Mouse (Mus musculus) liver, postnatal 0 days (tissue): ENCODE measurements at regions not wholly inside any gene's neighbourhood (a gene's known extent, or its start where the extent isn't known, plus 50 kb on each side); places are given as distances from the start of the nearest gene placed in this dataset.

Experiments
- ATAC-seq: fragments of 200-750 bp; cut with Nextera tagmentation; 2 replicates; pipeline ENCODE4 v1.8.0; 2017; ENCODE audit warnings: mild to moderate bottlenecking, moderate library complexity
- DNase-seq: peaks from one replicate; pipeline ENCODE4 v3.0.0-alpha.2; 2016
- H3K27ac ChIP-seq: fragments of 300-500 bp; sonication (generic); 2 replicates; pipeline ENCODE4 v1.5.1; 2014; ENCODE audit warnings: antibody characterized with exemption, moderate library complexity, mild to moderate bottlenecking, low read depth
- H3K27me3 ChIP-seq: fragments of 300-500 bp; sonication (generic); 2 replicates; pipeline ENCODE4 v1.6.1; 2014; ENCODE audit warnings: low read length, control low read depth, mixed read lengths; ENCODE audit not compliant: insufficient read depth
- H3K36me3 ChIP-seq: fragments of 300-500 bp; sonication (generic); replicated peaks from 2 replicates; pipeline ENCODE4 v1.6.1; 2014; ENCODE audit warnings: mild to moderate bottlenecking, control low read depth, low read length, moderate library complexity, mixed read lengths; ENCODE audit not compliant: insufficient read depth
- H3K4me1 ChIP-seq: fragments of 300-500 bp; sonication (generic); 2 replicates; pipeline ENCODE4 v1.6.1; 2014; ENCODE audit warnings: antibody characterized with exemption, mild to moderate bottlenecking, control low read depth; ENCODE audit not compliant: insufficient read depth
- H3K4me2 ChIP-seq: fragments of 300-500 bp; sonication (generic); 2 replicates; pipeline ENCODE4 v1.6.1; 2014; ENCODE audit warnings: low read depth, mild to moderate bottlenecking, low read length, moderate library complexity, mixed read lengths
- H3K4me3 ChIP-seq: fragments of 300-500 bp; sonication (generic); 2 replicates; pipeline ENCODE4 v1.5.1; 2014; ENCODE audit warnings: low read depth, low read length
- H3K9ac ChIP-seq: fragments of 300-500 bp; sonication (generic); replicated peaks from 2 replicates; pipeline ENCODE4 v1.6.1; 2014; ENCODE audit warnings: mild to moderate bottlenecking, moderate library complexity
- H3K9me3 ChIP-seq: fragments of 300-500 bp; sonication (generic); 2 replicates; pipeline ENCODE4 v1.6.1; 2016; ENCODE audit warnings: mild to moderate bottlenecking, control low read depth, low read length, mixed read lengths
- CTCF ChIP-seq: sonication (generic); IDR thresholded peaks from 2 replicates; pipeline ENCODE4 v1.5.1; 2016; ENCODE audit warnings: antibody characterized with exemption, low read depth
- EP300 ChIP-seq: IDR thresholded peaks from 2 replicates; pipeline ENCODE4 v1.6.1; 2016; ENCODE audit warnings: antibody characterized with exemption, low read depth, mild to moderate bottlenecking
- WGBS: fragments of 180-500 bp; shearing (Covaris S2); extraction: QIAGEN DNeasy Blood & Tissue Kit; methylation state at CpG from one replicate; pipeline ENCODE4 v1.1.7; 2014; ENCODE audit not compliant: insufficient replicate concordance; 5-methylcytosine and 5-hydroxymethylcytosine counted together

DNA sequence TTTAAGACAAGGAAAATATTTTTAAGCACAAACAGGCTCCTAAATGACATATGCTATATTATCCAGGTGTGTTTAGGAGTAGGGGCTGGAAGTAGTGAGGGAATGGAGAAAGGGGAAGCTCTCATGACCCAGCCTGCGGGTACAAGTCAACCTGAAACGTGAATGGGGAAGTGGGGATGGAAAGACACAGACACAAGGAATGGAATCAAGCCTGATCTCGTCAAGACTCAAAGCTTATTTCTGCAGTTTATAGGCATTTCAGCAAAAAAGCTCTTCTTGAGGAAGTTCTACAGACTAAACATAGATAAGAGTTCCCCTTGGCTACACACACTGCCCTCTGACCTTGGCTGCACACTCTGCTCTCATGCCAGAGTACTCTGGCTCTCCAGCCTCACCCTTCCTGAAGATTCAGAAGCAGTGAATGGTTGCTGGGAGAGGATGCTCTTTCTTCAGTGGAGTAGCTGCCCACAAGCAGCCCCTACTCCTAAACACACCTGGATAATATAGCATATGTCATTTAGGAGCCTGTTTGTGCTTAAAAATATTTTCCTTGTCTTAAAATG lies 106.4 kb upstream of the Rrp15 start:
- H3K4me1 ChIP-seq: no peaks in the 10 kb centered on the region
- no peak overlapping the region for H3K9ac ChIP-seq
- H3K9me3 ChIP-seq: no peaks in the 10 kb centered on the region
- no peak overlapping the region for H3K4me2 ChIP-seq
- no peak overlapping the region for H3K4me3 ChIP-seq
- H3K27me3 ChIP-seq: no peaks in the 10 kb centered on the region
- ATAC-seq (0 out of 2 replicates have a peak, but pooled peaks have one; percentile 23), DNase-seq (no peak)
- H3K27ac ChIP-seq: no peak overlapping the region
- TF ChIP-seq EP300 (no peak), CTCF (no peak)
- WGBS: 17% methylated on average over 3 of the region's 3 CpGs
- no peaks in the 10 kb centered on the region for H3K36me3 ChIP-seq

DNA sequence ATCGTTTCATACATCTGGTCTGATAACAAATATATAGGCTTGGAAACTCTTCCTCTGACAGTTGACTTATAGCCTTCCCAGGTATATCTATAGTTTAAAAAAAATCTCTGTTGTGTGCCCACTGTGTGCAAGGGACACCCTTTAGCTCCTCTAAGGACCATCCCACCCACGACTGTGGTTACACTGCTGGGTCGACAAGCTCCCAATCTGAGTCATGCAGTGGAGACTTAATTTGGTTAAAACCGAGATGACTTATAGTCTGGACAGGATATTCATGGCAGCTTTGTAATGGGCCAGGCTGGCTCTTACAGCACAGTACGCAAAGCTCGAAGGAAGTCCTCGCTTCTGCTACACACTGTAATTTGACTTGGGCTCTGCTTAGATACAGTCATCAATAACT lies 96.1 kb upstream of the Rrp15 start:
- Histone ChIP-seq H3K4me1 (no peaks in the 10 kb centered on the region), H3K9ac (no peak overlapping the region), H3K36me3 (no peaks in the 10 kb centered on the region), H3K27me3 (0 out of 2 replicates have a peak, but pooled peaks cover 3% of the 10 kb centered on the region), H3K4me3 (no peak overlapping the region), H3K27ac (no peak overlapping the region), H3K9me3 (no peaks in the 10 kb centered on the region), H3K4me2 (no peak overlapping the region)
- ATAC-seq (no peak), DNase-seq (no peak)
- WGBS: 77% methylated on average over 7 of the region's 7 CpGs
- TF ChIP-seq CTCF (no peak), EP300 (no peak)

DNA sequence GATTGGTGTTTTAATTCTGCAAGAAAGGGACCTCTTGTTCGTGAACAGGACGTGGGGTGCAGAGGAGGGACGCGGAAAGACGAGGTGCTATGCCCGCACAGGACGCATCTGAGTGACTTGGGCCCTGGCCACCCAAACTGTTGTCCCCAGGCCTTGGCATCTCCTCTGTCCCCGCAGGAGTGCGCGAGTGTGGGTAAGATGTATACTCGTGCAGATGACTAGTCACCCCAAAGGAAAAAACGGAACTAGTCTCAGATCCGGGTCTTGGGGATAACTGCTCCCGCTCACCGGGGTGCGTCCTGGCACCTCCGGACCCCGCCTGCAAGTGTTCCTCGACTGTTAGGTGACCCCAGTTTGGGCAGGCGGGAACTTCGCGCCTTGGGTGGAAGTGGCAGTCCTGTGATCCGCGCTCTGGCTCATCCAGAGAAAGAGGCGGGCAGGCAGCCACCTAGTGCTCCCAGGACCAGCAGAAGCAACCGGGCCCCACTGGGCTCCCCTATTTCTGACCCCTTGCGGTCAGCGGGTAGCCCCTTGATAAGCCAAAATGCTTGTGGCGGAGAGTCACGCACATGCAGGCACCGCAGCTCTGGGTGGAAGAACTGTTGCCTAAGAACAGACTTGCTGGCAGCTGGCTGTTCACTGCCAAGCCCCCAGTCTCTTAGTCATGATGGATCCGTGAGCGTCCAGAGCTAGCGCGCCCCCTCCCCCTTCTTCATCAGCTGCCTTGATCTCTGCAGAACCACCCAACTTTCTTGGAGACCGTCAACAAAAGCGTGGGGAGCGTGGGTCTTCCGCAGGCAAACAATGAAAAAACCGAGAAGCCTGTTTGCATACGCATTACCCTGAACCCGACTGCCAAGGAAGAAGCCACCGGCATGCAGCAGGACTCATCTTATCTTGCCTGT lies 85.0 kb upstream of the Rrp15 start:
- WGBS: 3% methylated on average over 43 of the region's 43 CpGs
- DNase-seq: no peak
- H3K9ac ChIP-seq: no peak overlapping the region

DNA sequence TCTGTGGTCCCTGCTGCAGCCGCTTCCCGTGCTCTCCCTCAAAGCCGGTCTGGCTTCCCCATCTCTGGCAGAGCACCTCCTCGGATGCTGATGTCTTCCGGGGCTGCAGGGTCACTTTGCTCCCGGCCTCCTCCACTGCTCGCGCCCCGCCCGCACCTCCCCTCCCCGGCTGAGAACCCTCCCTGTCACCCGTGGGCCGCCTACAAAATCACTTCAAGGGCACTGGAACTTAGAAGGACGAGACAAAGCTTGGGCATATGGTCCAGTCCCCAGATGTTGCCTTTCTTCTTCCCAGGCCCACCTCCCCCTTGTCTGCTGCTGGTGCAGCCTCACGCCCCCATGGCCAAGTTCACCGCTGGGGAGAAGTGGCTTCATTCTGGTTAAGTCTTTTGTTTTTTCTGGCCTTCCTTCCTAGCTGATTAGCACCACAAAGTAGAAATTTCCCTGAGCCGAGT lies 84.3 kb upstream of the Rrp15 start:
- H3K4me3 ChIP-seq: 0 out of 2 replicates have a peak overlapping the region, but pooled peaks have one; percentile 13
- no peak for TF ChIP-seq CTCF
- TF ChIP-seq EP300: no peak
- WGBS: under 1% methylated on average over 17 of the region's 17 CpGs

More for the DNA sequence above, 85.0 kb upstream of the Rrp15 start:
- Histone ChIP-seq H3K36me3 (no peaks in the 10 kb centered on the region), H3K27me3 (peaks cover 19% of the 10 kb centered on the region), H3K9me3 (no peaks in the 10 kb centered on the region), H3K4me1 (peaks cover 5% of the 10 kb centered on the region; the same call in 1 of the 2 replicates), H3K27ac (no peak overlapping the region), H3K4me2 (peak overlapping the region; percentile 36), H3K4me3 (0 out of 2 replicates have a peak overlapping the region, but pooled peaks have one; percentile 13)
- TF ChIP-seq CTCF (no peak), EP300 (no peak)
- no peak for ATAC-seq

DNA sequence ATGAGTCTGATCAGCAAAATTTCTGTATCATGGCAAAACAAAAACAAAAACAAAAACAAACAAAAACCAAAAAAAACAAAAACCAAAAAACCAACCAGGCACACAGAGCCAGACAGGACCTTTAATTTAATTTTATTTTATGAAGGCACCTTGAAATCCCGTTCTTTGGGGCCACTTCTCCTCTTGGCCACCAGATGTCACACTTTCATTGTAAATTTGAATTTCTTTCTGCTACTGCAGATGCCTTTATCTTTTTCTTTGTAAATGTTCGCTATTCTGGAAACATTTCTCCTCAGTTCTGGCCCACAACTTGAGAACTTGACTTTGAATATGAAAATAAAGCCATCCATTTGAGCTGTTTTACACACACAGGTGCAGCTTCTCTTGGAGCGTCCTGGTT lies 78.6 kb upstream of the Rrp15 start:
- H3K9ac ChIP-seq: no peak overlapping the region
- DNase-seq (no peak), ATAC-seq (no peak)
- 28% methylated on average over 3 of the region's 3 CpGs for WGBS
- peak; percentile 68 for TF ChIP-seq CTCF
- TF ChIP-seq EP300: no peak
- no peak overlapping the region for H3K27ac ChIP-seq
- no peak overlapping the region for H3K4me3 ChIP-seq
- no peaks in the 10 kb centered on the region for H3K9me3 ChIP-seq
- no peak overlapping the region for H3K4me2 ChIP-seq
- no peaks in the 10 kb centered on the region for H3K4me1 ChIP-seq
- peaks cover 3% of the 10 kb centered on the region; the same call in 1 of the 2 replicates for H3K27me3 ChIP-seq
- no peaks in the 10 kb centered on the region for H3K36me3 ChIP-seq

More for the DNA sequence above, 84.3 kb upstream of the Rrp15 start:
- Histone ChIP-seq H3K4me2 (peak overlapping the region; percentile 36), H3K27me3 (peaks cover 19% of the 10 kb centered on the region), H3K9ac (no peak overlapping the region), H3K9me3 (no peaks in the 10 kb centered on the region), H3K27ac (no peak overlapping the region), H3K4me1 (peaks cover 5% of the 10 kb centered on the region; the same call in 1 of the 2 replicates), H3K36me3 (no peaks in the 10 kb centered on the region)
- DNase-seq: no peak
- ATAC-seq: no peak

GRCm38 (mm10) chr1:186808192-186808960 lies 59.2 kb upstream of the Rrp15 start:
- TF ChIP-seq EP300 (no peak), CTCF (no peak)
- Histone ChIP-seq H3K27ac (no peak overlapping the region), H3K9ac (no peak overlapping the region), H3K27me3 (no peaks in the 10 kb centered on the region), H3K4me3 (no peak overlapping the region), H3K4me1 (no peaks in the 10 kb centered on the region), H3K36me3 (no peaks in the 10 kb centered on the region), H3K9me3 (no peaks in the 10 kb centered on the region), H3K4me2 (no peak overlapping the region)
- WGBS: 71% methylated on average over 19 of the region's 19 CpGs
- DNase-seq (no peak), ATAC-seq (no peak)
